Mouse (Mus musculus): ENCODE results near the gene A830018L16Rik. TPM values are rescaled to one million over a fixed set of nuclear protein-coding genes. Genes with fewer than 3 reads are reported as not detected.
A peak's percentile ranks its signal among the peaks of the same experiment; 100 is the strongest.
"Not testable (repeated sequence)": the region's sequence is repeated elsewhere in the genome, so short reads cannot be mapped to it uniquely, and the experiment has no call there.

The A830018L16Rik gene
- polyA plus RNA-seq, 1 experiment from 2014 or later: 3.1 TPM

GRCm38 (mm10) chr1:11990011-11990410, 576.1 kb downstream of the A830018L16Rik start:
- ATAC-seq (ENCODE audit: low read depth) (no peak), DNase-seq (ENCODE audit: low spot score) (no peak)
- no peak overlapping the region for H3K27ac ChIP-seq (replicated peaks; ENCODE audit: low read depth, low read length)
- WGBS: 63% methylated on average over 3 of the region's 3 CpGs
- H3K9me3 ChIP-seq (ENCODE audit: control insufficient read depth, low read length): no peaks in the 10 kb centered on the region
- H3K27me3 ChIP-seq (replicated peaks; ENCODE audit: control insufficient read depth, insufficient read depth, low read length): no peaks in the 10 kb centered on the region
- no peak overlapping the region for H3K9ac ChIP-seq (ENCODE audit: low read depth, low read length)
- H3K4me3 ChIP-seq (ENCODE audit: low read depth, low read length): no peak overlapping the region
- H3K4me1 ChIP-seq (ENCODE audit: control insufficient read depth, insufficient read depth, low read length): no peaks in the 10 kb centered on the region
- no peak overlapping the region for H3K4me2 ChIP-seq (ENCODE audit: low read depth, low read length)
- H3K36me3 ChIP-seq (ENCODE audit: control insufficient read depth, insufficient read depth, low read length): no peaks in the 10 kb centered on the region

- H3K9ac ChIP-seq (ENCODE audit: low read depth, low read length): no peak overlapping the region
- no peaks in the 10 kb centered on the region for H3K4me1 ChIP-seq (ENCODE audit: control insufficient read depth, insufficient read depth, low read length)
- ATAC-seq (ENCODE audit: low read depth) (no peak), DNase-seq (ENCODE audit: low spot score) (peak; percentile 77)
- H3K27ac ChIP-seq (replicated peaks; ENCODE audit: low read depth, low read length): no peak overlapping the region
- H3K4me3 ChIP-seq (ENCODE audit: low read depth, low read length): no peak overlapping the region
- H3K9me3 ChIP-seq (ENCODE audit: control insufficient read depth, low read length): no peaks in the 10 kb centered on the region
- 59% methylated on average over 2 of the region's 2 CpGs for WGBS
- no peaks in the 10 kb centered on the region for H3K27me3 ChIP-seq (replicated peaks; ENCODE audit: control insufficient read depth, insufficient read depth, low read length)
- H3K4me2 ChIP-seq (ENCODE audit: low read depth, low read length): no peak overlapping the region
- H3K36me3 ChIP-seq (ENCODE audit: control insufficient read depth, insufficient read depth, low read length): no peaks in the 10 kb centered on the region
Observed at GRCm38 (mm10) chr1:11996297-11996878, 582.5 kb downstream of the A830018L16Rik start.

GRCm38 (mm10) chr1:11997574-11997973, 583.7 kb downstream of the A830018L16Rik start:
- DNase-seq (ENCODE audit: low spot score): no peak
- no peaks in the 10 kb centered on the region for H3K9me3 ChIP-seq (ENCODE audit: control insufficient read depth, low read length)
- H3K27ac ChIP-seq (replicated peaks; ENCODE audit: low read depth, low read length): no peak overlapping the region

GRCm38 (mm10) chr1:12000557-12000956, 586.7 kb downstream of the A830018L16Rik start:
- no peak overlapping the region for H3K4me3 ChIP-seq (ENCODE audit: low read depth, low read length)
- no peaks in the 10 kb centered on the region for H3K9me3 ChIP-seq (ENCODE audit: control insufficient read depth, low read length)
- WGBS: 34% methylated on average over 4 of the region's 4 CpGs
- H3K4me1 ChIP-seq (ENCODE audit: control insufficient read depth, insufficient read depth, low read length): no peaks in the 10 kb centered on the region
- no peaks in the 10 kb centered on the region for H3K36me3 ChIP-seq (ENCODE audit: control insufficient read depth, insufficient read depth, low read length)
- peak; percentile 86 for ATAC-seq (ENCODE audit: low read depth)
- no peak overlapping the region for H3K4me2 ChIP-seq (ENCODE audit: low read depth, low read length)
- no peak overlapping the region for H3K27ac ChIP-seq (replicated peaks; ENCODE audit: low read depth, low read length)
- H3K9ac ChIP-seq (ENCODE audit: low read depth, low read length): no peak overlapping the region
- peak; percentile 66 for DNase-seq (ENCODE audit: low spot score)
- no peaks in the 10 kb centered on the region for H3K27me3 ChIP-seq (replicated peaks; ENCODE audit: control insufficient read depth, insufficient read depth, low read length)

More at GRCm38 (mm10) chr1:11997574-11997973, 583.7 kb downstream of the A830018L16Rik start:
- Histone ChIP-seq H3K27me3 (replicated peaks; ENCODE audit: control insufficient read depth, insufficient read depth, low read length) (no peaks in the 10 kb centered on the region), H3K36me3 (ENCODE audit: control insufficient read depth, insufficient read depth, low read length) (no peaks in the 10 kb centered on the region), H3K4me3 (ENCODE audit: low read depth, low read length) (no peak overlapping the region), H3K4me2 (ENCODE audit: low read depth, low read length) (no peak overlapping the region), H3K4me1 (ENCODE audit: control insufficient read depth, insufficient read depth, low read length) (no peaks in the 10 kb centered on the region), H3K9ac (ENCODE audit: low read depth, low read length) (no peak overlapping the region)
- 34% methylated on average over 2 of the region's 2 CpGs for whole genome bisulfite sequencing
- no peak for ATAC-seq (ENCODE audit: low read depth)

- no peak for ATAC-seq (ENCODE audit: low read depth)
- H3K36me3 ChIP-seq (ENCODE audit: control insufficient read depth, insufficient read depth, low read length): no peaks in the 10 kb centered on the region
- 29% methylated on average over 2 of the region's 2 CpGs for WGBS
Observed at GRCm38 (mm10) chr1:12008789-12009550, 595.1 kb downstream of the A830018L16Rik start.

GRCm38 (mm10) chr1:12009551-12009846, 595.6 kb downstream of the A830018L16Rik start:
- H3K4me1 ChIP-seq (ENCODE audit: control insufficient read depth, insufficient read depth, low read length): no peaks in the 10 kb centered on the region
- H3K9ac ChIP-seq (ENCODE audit: low read depth, low read length): no peak overlapping the region
- H3K36me3 ChIP-seq (ENCODE audit: control insufficient read depth, insufficient read depth, low read length): no peaks in the 10 kb centered on the region
- no peaks in the 10 kb centered on the region for H3K9me3 ChIP-seq (ENCODE audit: control insufficient read depth, low read length)
- no peak overlapping the region for H3K27ac ChIP-seq (replicated peaks; ENCODE audit: low read depth, low read length)
- no peaks in the 10 kb centered on the region for H3K27me3 ChIP-seq (replicated peaks; ENCODE audit: control insufficient read depth, insufficient read depth, low read length)
- H3K4me3 ChIP-seq (ENCODE audit: low read depth, low read length): no peak overlapping the region
- ATAC-seq (ENCODE audit: low read depth): no peak
- H3K4me2 ChIP-seq (ENCODE audit: low read depth, low read length): no peak overlapping the region
- no peak for DNase-seq (ENCODE audit: low spot score)

More at GRCm38 (mm10) chr1:12008789-12009550, 595.1 kb downstream of the A830018L16Rik start:
- DNase-seq (ENCODE audit: low spot score): peak; percentile 66
- Histone ChIP-seq H3K9me3 (ENCODE audit: control insufficient read depth, low read length) (no peaks in the 10 kb centered on the region), H3K27ac (replicated peaks; ENCODE audit: low read depth, low read length) (no peak overlapping the region; the same call in 1 of the 2 replicates), H3K27me3 (replicated peaks; ENCODE audit: control insufficient read depth, insufficient read depth, low read length) (no peaks in the 10 kb centered on the region), H3K4me3 (ENCODE audit: low read depth, low read length) (no peak overlapping the region), H3K4me1 (ENCODE audit: control insufficient read depth, insufficient read depth, low read length) (no peaks in the 10 kb centered on the region), H3K4me2 (ENCODE audit: low read depth, low read length) (no peak overlapping the region), H3K9ac (ENCODE audit: low read depth, low read length) (no peak overlapping the region)

- ATAC-seq (ENCODE audit: low read depth): no peak
- no peaks in the 10 kb centered on the region for H3K9me3 ChIP-seq (ENCODE audit: control insufficient read depth, low read length)
- H3K27me3 ChIP-seq (replicated peaks; ENCODE audit: control insufficient read depth, insufficient read depth, low read length): no peaks in the 10 kb centered on the region
- no peak overlapping the region for H3K27ac ChIP-seq (replicated peaks; ENCODE audit: low read depth, low read length)
- H3K4me3 ChIP-seq (ENCODE audit: low read depth, low read length): no peak overlapping the region
- no peak overlapping the region for H3K4me2 ChIP-seq (ENCODE audit: low read depth, low read length)
- no peaks in the 10 kb centered on the region for H3K36me3 ChIP-seq (ENCODE audit: control insufficient read depth, insufficient read depth, low read length)
- no peak overlapping the region for H3K9ac ChIP-seq (ENCODE audit: low read depth, low read length)
- no peak for DNase-seq (ENCODE audit: low spot score)
- WGBS: 97% methylated on average over 1 of the region's 1 CpGs
- no peaks in the 10 kb centered on the region for H3K4me1 ChIP-seq (ENCODE audit: control insufficient read depth, insufficient read depth, low read length)
Observed at GRCm38 (mm10) chr1:12010607-12011006, 596.7 kb downstream of the A830018L16Rik start.

- not testable (repeated sequence) for DNase-seq (ENCODE audit: low spot score); H3K27ac ChIP-seq (replicated peaks; ENCODE audit: low read depth, low read length); H3K36me3 ChIP-seq (ENCODE audit: control insufficient read depth, insufficient read depth, low read length); H3K4me3 ChIP-seq (ENCODE audit: low read depth, low read length); ATAC-seq (ENCODE audit: low read depth); H3K9me3 ChIP-seq (ENCODE audit: control insufficient read depth, low read length); H3K4me1 ChIP-seq (ENCODE audit: control insufficient read depth, insufficient read depth, low read length); H3K27me3 ChIP-seq (replicated peaks; ENCODE audit: control insufficient read depth, insufficient read depth, low read length); H3K4me2 ChIP-seq (ENCODE audit: low read depth, low read length); H3K9ac ChIP-seq (ENCODE audit: low read depth, low read length)
- 90% methylated on average over 5 of the region's 5 CpGs for WGBS
Observed at GRCm38 (mm10) chr1:12020646-12021045, 606.7 kb downstream of the A830018L16Rik start.
